Mouse (Mus musculus) layer of hippocampus, adult 2 months (tissue): ENCODE data around the gene Map4k1. TPM values are rescaled to one million over a fixed set of nuclear protein-coding genes. Genes with fewer than 3 reads are reported as not detected.

Source experiments
- DNase-seq, 2 experiments: peaks; one replicate each; pipeline ENCODE4 v3.0.0; 2022; ENCODE audit warnings: low spot score in 2 of 2
- H3K27ac ChIP-seq: fragments of 200-600 bp; 2 replicates; pipeline ENCODE4 v1.8.1; 2022
- H3K4me3 ChIP-seq: fragments of 200-600 bp; 2 replicates; pipeline ENCODE4 v1.8.1; 2022; ENCODE audit warnings: mild to moderate bottlenecking
- CTCF ChIP-seq: fragments of 200-600 bp; conservative IDR thresholded peaks from 2 replicates; pipeline ENCODE4 v1.8.1; 2022; ENCODE audit warnings: antibody characterized with exemption, mild to moderate bottlenecking, moderate library complexity
- total RNA-seq, 2 experiments: library from RNA; stranded (reverse); gene quantifications; 2 replicates each; pipeline ENCODE4 v1.2.3; 2021

The Map4k1 gene
- total RNA-seq, 2 experiments from 2014 or later: 0.90 to 1.8 TPM

GRCm38 (mm10) chr7:28971029-28971428 is 10.8 kb upstream of the Map4k1 start:
- H3K4me3 ChIP-seq: no peak overlapping the region
- peak overlapping the region; percentile 49; the same call in 1 of the 2 replicates for H3K27ac ChIP-seq
- no peak for DNase-seq
- TF ChIP-seq CTCF: no peak

- TF ChIP-seq CTCF: no peak
- no peak overlapping the region for H3K4me3 ChIP-seq
- DNase-seq: peak; percentile 59
- peak overlapping the region; percentile 49; the same call in 1 of the 2 replicates for H3K27ac ChIP-seq
Measured at GRCm38 (mm10) chr7:28971770-28972269, 10.0 kb upstream of the Map4k1 start.

- H3K27ac ChIP-seq: peak overlapping the region; percentile 75
- no peak overlapping the region for H3K4me3 ChIP-seq
- peak; percentile 49 to 83 for DNase-seq
- peak; percentile 83 for TF ChIP-seq CTCF
Measured at GRCm38 (mm10) chr7:28972542-28972985, 9.3 kb upstream of the Map4k1 start.

GRCm38 (mm10) chr7:28973025-28973424 is 8.8 kb upstream of the Map4k1 start:
- H3K4me3 ChIP-seq: no peak overlapping the region
- no peak overlapping the region for H3K27ac ChIP-seq
- no peak for DNase-seq
- peak; percentile 56 for TF ChIP-seq CTCF

- no peak for TF ChIP-seq CTCF
- H3K4me3 ChIP-seq: no peak overlapping the region
Measured at GRCm38 (mm10) chr7:28977556-28977955, 4.3 kb upstream of the Map4k1 start.

GRCm38 (mm10) chr7:28982274-28983013 is 594 bp downstream of the Map4k1 start:
- peak overlapping the region; percentile 87 for H3K27ac ChIP-seq
- TF ChIP-seq CTCF: no peak
- DNase-seq: no peak
- H3K4me3 ChIP-seq: peak overlapping the region; percentile 75

More at GRCm38 (mm10) chr7:28977556-28977955, 4.3 kb upstream of the Map4k1 start:
- H3K27ac ChIP-seq: no peak overlapping the region
- DNase-seq: no peak

GRCm38 (mm10) chr7:28983141-28983564 is 1.3 kb downstream of the Map4k1 start:
- H3K27ac ChIP-seq: no peak overlapping the region
- no peak overlapping the region for H3K4me3 ChIP-seq
- no peak for TF ChIP-seq CTCF
- DNase-seq: no peak

GRCm38 (mm10) chr7:28983849-28984248 is 2.0 kb downstream of the Map4k1 start:
- DNase-seq: no peak
- no peak for TF ChIP-seq CTCF

GRCm38 (mm10) chr7:28984452-28984851 is 2.6 kb downstream of the Map4k1 start:
- TF ChIP-seq CTCF: no peak
- no peak overlapping the region for H3K27ac ChIP-seq
- no peak for DNase-seq

More at GRCm38 (mm10) chr7:28983849-28984248, 2.0 kb downstream of the Map4k1 start:
- Histone ChIP-seq H3K27ac (no peak overlapping the region), H3K4me3 (no peak overlapping the region)

GRCm38 (mm10) chr7:28985207-28985606 is 3.4 kb downstream of the Map4k1 start:
- no peak for DNase-seq
- Histone ChIP-seq H3K27ac (no peak overlapping the region), H3K4me3 (no peak overlapping the region)
- no peak for TF ChIP-seq CTCF

More at GRCm38 (mm10) chr7:28984452-28984851, 2.6 kb downstream of the Map4k1 start:
- no peak overlapping the region for H3K4me3 ChIP-seq

- TF ChIP-seq CTCF: no peak
- H3K4me3 ChIP-seq: no peak overlapping the region
- H3K27ac ChIP-seq: no peak overlapping the region
- no peak for DNase-seq
Measured at GRCm38 (mm10) chr7:28990766-28991273, 9.0 kb downstream of the Map4k1 start.

GRCm38 (mm10) chr7:28991616-28992015 is 9.8 kb downstream of the Map4k1 start:
- no peak for DNase-seq
- Histone ChIP-seq H3K27ac (no peak overlapping the region), H3K4me3 (no peak overlapping the region)
- TF ChIP-seq CTCF: peak; percentile 61

GRCm38 (mm10) chr7:28992997-28993396 is 11.1 kb downstream of the Map4k1 start:
- TF ChIP-seq CTCF: no peak
- no peak overlapping the region for H3K4me3 ChIP-seq
- DNase-seq: no peak
- no peak overlapping the region for H3K27ac ChIP-seq

- no peak for DNase-seq
- H3K4me3 ChIP-seq: no peak overlapping the region
- no peak overlapping the region for H3K27ac ChIP-seq
- TF ChIP-seq CTCF: no peak
Measured at GRCm38 (mm10) chr7:28993402-28993801, 11.6 kb downstream of the Map4k1 start.
